Mouse (Mus musculus) cerebellum, postnatal 10 days (tissue): ENCODE measurements around the gene Zfp668.

ENCODE experiments used
- DNase-seq, 2 experiments: peaks; one replicate each; pipeline ENCODE4 v3.0.0; 2021; ENCODE audit warnings: mixed read lengths in 2 of 2

The Zfp668 gene

DNA sequence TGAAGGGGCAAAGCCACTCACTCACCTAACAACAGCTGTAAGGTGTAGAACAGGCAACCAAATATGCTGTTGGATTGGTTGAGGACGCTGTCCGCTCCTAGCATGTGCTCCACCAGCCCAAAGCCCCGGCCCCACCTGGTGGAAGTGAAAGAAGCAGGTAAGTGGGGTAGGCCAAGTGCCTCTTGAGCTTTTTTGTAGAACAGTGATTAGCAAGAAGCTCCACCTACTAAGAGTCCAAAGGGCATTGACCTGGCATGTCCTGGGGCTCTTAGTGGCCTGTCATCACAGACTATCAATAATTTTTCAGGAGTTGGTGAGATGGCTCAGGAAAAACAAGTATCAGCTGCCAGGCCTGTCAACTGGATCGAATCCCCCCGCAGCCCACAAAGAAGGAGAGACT, 17.9 kb upstream of the Zfp668 start:
- DNase-seq, result no peak

DNA sequence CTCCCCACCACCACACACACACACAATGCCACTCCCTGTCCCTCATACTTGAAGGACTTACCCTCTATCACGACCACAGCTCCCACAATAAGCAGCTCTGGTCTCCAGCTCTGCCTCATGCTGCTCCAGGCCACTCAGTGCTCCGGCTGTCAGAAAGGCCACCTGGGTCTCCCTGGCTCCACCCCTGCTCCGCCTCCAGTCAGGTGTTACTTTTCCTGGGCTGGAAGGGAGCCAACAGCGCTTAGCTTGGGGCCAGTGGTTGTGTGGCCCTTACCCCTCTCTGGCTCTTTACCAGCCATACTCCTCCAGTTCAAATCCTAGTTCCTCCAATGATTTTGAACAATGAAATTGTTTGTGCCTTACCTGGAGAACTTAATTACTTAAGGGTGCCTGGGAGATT, 14.2 kb upstream of the Zfp668 start, which contains the start of gene Prss53:
Gene Prss53, minus strand, starts transcription at position 173 of the 400 bp plus-strand sequence.
- no peak for DNase-seq

DNA sequence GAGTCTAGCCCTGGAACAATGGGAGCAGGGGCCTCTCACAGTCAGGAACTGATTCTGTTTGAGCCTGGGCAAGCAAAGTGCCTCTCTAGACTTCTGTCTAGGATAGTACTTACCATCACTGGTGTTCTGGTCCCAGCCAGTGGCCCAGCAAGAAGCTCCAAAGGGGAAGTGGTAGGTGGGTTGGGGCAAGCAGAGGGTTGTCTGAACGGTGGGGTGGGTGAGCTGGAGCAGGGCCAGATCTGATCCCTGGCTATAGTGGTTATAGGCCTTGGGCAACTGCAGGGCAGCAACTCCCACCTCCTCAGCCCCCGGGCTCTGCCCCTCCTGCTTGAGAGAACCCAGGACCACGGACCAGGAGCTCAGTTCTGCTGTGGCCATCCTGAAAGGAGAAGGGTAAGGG, 12.2 kb upstream of the Zfp668 start:
- DNase-seq, result no peak

DNA sequence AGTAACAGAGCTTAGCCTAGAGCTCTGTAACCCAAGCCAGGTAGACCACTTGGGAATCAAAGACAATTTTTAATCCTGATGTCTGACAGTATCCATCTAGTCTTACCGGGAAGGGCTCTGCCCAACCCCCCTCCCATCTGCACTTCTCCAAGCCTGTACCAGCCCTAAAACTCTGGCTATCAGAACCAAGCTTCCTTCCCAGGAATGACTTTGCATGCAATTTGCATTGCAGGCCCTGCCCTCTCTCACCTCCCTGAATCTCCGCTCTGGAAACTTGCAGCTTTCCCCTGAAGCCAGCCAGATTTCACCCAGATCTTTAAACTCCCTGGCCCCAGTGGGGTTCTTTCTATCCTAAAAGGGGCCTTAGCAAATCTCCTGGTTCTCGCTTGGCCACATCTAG, 11.2 kb upstream of the Zfp668 start:
- DNase-seq, result no peak

DNA sequence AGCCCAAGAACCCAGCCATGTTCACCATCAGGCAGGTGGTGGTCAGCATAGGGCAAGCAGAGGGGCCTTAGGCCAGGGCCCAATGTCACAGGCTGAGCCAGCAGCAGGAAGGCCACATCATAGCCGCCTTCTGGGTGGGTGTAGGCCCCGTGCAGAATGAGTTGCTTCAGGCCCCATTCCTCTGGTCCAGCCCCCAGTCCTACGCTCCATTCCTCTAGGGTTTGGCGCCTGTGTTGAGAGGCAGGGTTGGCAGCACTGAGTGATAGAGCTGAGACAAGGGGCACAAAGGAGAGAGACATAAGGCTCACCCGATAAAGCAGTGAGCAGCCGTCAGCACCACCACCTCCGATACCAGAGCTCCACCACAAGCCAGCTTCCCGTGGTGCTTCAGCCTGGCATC, 10.6 kb upstream of the Zfp668 start:
- DNase-seq, result no peak

DNA sequence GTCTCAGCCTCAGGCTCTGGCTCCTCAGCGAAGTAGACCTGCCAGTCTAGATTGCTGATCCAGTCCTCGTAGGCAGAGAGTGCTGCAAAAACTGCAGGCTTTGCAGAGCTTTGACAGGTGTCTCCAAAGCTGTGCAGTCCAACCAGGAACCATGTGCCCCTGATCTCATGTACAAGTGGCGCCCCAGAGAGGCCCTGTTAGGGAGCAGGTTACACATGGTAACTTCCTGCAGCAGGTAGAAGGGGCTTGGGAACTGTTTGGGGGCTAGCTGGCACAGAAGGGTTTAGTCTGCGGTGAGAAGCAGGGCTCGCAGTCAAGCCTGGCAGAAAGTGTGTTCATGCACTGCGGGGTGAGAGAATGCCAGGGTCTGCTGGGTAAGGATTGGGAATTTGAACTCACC, 9.9 kb upstream of the Zfp668 start:
- DNase-seq, result no peak

DNA sequence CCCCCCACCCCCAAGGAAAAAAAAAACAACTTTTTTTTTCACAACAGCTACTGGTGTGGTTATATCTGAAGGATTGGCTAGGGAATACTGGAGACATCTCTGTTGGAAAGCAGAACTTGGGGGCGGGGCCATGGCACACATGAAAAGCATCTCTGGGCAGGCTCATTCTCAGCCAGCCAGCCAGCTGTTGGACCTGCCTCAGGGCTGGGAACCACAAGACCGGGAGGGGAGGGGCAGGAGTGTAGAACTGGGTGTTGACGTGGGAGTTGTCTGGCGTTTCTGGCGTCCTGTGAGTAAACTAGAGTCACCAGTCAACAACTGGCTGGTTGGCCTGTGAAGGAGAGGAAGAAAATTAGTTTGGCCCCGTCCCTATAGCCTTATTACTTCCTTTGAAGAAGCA, 9.3 kb upstream of the Zfp668 start:
- DNase-seq, result peak; percentile 33 to 40

DNA sequence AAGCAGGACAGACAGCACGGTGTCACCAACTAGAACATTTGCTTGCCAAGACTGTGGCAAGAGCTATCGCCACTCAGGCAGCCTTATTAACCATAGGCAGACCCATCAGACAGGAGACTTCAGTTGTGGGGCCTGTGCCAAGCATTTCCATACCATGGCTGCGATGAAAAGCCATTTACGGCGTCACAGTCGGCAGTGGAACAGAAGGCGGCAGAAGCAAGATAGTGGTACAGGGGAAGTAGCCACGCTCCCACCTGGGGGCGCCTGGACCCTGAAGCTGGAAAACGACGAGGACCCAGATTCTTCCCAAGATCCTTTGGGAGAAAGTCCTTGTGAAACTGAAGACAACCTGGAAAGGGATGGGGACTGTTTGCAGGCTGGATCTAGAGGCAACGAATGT, 3.8 kb upstream of the Zfp668 start:
- DNase-seq, result no peak

DNA sequence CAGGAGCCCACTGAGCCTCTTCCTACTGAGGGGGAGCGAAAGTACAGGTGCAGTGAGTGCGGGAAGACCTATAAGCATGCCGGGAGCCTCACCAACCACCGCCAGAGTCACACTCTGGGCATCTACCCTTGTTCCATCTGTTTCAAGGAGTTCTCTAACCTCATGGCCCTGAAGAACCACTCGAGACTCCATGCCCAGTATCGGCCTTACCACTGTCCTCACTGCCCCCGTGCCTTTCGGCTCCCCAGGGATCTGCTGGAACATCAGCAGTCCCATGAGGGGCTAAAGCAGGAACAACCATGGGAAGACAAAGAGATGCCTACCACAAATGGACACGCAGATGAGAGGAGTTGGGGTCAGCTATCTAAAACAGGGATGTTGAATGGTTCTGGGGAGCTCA, 2.7 kb upstream of the Zfp668 start:
- no peak for DNase-seq

DNA sequence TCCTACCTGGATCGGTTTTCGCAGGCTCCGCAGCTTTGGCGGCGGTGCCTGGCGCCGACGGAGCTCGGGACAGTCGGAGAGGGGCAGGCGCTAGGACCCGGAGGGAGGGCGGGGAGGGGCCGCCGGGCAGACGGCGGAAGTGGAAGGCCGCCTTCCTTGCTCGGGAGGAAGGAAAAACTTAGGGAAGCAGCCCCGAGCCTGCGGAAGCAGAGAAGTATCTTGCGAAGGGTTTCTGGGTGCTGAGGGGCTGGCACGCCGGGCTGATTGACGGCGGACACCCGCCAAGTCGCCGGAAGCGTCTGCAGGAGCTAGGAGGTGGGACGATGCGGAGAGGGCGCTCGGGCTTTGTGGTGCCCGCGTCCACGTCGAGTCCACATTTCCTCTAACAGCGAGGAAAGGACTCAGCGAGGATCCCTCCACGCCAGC, 574 bp downstream of the Zfp668 start, which contains the start of gene Zfp646:
Gene Zfp646, plus strand, starts transcription at position 181 of the 426 bp plus-strand sequence.
- peak; percentile 88 to 89 for DNase-seq

DNA sequence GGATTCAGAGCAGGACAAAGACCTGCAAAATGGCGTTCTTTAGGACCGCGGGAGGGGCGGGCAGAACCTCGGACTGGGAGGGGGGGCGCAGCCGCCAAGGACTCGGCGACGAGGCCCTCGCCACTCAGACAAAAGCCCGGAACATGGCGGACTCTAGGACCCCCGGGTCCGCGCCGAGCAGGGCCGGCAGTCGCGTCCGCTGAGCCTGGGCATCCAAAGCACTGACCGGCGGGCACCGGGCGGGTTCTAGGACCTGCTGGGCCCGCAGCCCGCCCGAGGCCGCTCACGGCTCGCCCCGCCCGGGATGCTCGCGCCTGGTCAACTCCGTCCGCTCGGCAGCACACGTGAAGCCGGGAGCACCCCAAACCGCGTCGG, 1.0 kb downstream of the Zfp668 start:
- DNase-seq, result peak; percentile 97 to 99

DNA sequence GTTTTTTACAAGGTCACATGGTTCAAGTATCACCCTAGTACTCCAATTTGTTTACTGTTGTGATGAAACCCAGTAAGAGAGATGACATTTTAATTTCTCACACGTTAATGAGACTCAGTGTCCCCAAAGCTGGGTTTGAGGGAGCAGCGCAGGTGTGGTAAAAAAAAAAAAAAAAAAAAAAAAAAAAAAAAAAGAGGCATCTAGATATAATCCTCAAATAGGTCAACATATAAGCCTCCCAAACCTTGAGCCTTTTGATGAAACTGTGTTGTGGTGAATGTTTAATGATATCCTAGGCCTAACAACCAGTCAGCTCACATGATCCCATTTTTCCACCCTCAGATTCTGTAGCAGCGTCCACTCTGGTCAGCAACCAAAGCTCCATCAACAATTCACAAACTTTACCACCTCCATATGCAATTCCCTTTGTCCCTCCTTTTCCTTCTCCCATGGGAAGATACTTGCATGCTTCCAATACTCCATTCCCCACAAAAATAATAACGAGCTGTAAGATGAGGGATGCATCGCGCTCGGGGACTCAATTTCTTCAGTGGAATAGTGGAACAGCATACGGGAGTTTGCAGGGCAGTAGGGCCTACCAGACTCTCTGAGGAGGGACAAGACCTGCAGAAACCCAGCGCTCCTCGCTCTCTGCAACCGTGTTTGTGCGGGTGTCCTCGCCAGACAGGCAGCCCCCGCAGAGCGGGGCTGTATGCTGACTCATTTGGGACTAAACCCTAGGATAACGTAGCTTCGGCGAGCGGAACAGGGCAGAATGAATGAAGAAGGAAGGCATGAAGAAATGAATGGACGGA, 1.6 kb downstream of the Zfp668 start:
- DNase-seq, result no peak

DNA sequence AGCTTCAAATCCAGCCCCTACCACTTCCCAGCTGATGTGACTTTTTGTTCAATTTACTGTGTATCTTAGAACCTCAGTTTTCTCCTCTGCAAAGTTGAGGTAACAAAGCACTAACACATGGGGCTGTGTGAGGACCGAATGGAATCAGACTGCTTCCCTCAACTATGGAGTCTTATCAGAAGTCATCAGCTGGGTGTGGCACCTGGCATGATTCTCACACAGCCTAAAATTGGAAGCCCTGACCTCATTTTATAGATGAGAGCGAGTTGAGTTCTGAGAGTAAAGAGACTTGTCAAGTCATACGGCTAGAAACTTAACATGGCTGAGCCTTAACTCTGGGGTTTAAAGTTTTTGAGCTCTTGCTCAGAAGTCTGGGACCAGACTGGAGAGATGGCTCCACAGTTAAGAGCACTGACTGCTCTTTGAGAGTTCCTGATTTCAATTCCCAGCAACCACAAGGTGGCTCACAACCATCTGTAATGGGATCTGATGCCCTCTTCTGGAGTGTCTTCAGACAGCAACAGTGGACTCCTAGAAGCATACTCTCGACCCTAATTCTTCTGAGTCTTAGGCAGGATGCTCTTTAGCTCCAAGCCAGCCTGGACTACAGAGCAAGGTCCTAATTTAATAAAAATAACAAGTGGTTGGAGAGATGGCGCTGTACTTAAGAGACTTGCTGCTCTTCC, 6.3 kb downstream of the Zfp668 start:
- no peak for DNase-seq

DNA sequence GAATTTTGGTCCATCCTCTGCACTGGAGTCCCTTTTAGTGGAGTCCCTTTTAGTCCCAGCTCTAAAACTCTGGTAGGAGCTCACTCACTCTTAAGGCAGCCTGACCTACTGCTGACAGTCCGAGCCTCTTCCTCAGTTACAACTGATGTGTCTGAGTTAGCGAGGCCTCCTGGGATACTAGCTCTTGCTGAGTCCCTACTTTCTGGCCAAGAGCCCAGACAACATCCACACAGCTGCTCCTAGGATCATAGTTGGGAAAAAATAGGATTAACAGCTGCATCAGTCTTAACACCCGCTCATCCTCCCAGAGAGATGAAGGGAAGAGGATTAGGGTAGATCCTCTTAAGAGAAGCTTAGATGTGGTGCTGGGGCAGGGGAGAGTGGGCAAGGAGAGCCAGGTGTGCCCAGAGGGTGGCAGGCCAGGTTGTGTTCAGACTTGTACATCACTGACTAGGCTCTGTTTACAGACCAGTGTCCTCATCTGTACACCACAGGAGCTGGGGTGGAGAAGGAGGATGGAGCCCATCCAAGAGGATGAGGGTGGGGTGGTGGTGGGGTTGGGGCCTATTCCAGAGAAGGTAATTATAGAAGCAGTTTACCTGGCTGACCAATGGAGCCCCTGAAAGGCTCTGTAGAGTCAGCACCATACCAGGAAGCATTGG, 7.3 kb downstream of the Zfp668 start:
- DNase-seq, result no peak

DNA sequence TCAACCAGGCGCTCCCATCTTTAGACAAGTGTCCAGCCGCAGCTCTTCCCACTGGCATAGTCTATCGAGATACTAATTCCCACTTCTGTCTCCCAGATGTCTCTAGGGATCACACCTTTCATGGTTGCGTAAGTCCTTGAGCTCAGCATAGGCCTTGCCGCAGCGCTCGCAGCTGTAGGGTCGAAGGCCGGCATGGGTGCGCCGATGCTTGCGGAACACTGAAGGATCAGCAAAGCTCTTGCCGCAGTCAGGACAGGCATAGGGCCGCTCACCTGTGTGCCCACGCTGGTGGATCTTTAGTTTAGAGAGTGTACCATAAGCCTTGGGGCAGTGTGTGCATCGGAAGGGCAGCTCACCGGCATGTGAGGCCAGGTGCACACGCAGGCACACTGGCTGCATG, 9.0 kb downstream of the Zfp668 start:
- DNase-seq, result no peak

DNA sequence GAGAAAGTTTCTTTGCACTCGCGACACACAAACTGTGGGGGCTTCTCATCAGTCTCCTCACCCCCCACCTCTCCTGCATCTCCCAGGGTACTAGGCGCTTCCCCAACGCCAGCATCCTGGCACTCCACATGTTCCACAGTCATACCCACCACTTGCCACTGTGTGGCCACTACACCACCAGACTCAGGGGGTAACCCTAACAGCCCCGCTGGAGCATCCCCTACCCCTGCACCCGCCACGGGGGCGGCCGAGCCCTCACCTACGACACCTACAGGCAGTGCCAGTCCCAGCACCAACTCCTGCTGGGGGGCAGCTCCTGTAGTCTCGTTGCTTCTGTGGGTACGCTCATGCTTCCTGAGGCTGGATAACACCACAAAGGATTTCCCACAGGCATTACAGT, 10.2 kb downstream of the Zfp668 start:
- DNase-seq, result no peak

DNA sequence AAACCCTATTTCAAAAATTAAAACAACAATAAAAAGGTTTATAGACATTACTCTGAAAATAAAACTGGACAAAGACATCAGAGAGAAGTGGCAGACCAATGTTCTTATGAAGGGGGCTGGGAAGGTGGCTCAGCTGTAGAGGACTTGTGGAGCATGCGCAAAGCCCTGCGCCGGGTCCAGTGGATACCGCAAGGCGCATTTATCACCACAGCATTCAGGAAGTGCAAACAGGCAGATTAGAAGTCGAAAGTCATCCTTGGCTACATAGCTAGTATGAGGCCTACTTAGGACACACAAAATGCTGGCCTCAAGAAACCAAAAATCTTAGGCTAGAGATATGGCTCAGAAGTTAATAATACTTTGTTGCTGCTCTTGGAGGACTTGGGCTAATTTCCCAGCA, 18.4 kb downstream of the Zfp668 start:
- no peak for DNase-seq

DNA sequence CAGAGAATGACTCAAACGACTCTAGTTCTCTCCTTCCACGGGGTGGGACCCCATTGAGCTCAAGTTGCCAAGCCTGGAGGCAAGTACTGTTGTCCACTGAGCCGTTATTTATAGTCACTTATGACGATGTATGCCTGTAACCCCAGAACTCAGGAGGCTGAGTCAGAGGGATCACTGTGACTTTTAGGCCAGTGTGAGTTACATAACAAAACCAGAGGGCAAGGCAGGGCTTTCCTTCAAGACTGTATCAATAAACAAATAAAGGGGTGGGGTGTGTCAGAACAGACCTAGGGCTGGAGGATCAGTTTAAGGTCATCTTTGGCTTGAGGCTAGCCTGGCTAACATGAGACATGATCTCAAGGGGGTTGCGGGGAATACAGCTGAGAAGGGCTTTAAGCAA, 25.7 kb downstream of the Zfp668 start:
- no peak for DNase-seq

DNA sequence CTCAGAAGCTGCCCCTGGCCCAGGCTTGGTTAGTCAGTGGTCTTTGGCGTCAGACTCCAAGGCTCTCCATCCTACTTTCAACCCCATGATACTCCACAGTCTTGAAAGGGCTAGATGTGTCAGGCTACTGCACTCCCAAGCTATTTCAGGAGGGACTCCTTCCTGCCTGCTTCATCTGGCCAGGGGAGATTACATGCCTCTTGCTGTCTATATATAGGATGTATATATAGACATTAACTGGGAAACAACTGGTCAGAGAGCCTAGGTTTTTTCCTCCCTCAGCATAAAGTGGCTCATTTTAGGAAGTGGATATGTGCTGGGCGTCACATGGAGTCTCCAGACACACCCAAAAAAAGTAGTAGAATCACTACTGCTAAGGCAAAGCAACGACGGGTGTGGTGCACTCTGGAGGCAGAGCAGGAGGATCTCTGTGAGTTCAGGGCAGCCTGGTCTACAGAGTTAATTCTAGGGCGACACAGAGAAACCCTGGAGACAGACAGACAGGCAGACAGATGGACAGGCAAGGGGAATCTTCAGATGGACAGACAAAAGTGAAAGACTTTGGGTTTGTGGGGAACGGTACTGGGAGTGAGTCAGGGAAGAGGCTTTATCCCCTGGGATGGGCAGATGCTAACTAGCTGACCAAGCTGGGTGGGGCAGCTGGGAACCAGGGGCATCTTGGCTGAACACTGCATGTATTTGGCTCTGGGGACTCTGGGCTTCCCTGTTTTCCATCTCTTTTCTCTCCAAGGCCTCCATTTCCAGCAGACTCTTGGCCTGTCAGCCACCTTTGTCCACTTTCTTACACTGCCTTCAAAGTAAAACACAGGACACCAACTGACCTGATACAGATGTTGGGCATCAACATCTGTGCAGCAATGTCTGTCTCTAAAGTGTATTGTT, 26.4 kb downstream of the Zfp668 start:
- DNase-seq, result no peak

DNA sequence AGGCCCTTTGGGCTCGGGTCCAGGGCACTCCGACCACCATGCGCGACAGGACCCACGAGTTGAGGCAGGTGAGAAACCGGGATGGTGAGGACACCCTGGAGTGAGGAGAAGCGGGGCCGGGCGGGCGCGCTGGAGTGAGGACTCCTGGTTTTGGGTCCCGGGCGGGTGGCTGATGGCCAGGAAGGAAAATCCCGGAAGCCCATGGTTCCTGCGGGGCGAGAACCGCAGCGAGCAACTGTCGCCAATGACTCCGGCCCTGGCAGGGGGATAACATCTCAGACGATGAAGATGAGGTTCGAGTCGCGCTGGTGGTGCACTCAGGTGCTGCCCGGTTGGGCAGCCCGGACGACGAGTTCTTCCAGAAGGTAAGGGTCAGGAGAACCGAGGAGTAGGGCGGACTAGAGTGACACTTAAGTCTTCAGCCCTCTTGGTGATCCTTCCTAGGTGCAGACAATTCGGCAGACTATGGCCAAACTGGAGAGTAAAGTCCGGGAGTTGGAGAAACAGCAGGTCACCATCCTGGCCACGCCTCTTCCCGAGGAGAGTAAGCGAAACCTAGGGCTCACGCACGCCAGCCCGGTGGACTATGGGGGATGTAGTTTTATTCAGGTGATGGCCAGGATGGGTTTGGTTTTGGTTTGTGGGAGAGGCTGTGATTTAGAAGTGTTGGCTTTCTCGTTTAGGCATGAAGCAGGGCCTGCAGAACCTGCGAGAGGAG, 34.5 kb downstream of the Zfp668 start:
- peak; percentile 88 to 89 for DNase-seq

DNA sequence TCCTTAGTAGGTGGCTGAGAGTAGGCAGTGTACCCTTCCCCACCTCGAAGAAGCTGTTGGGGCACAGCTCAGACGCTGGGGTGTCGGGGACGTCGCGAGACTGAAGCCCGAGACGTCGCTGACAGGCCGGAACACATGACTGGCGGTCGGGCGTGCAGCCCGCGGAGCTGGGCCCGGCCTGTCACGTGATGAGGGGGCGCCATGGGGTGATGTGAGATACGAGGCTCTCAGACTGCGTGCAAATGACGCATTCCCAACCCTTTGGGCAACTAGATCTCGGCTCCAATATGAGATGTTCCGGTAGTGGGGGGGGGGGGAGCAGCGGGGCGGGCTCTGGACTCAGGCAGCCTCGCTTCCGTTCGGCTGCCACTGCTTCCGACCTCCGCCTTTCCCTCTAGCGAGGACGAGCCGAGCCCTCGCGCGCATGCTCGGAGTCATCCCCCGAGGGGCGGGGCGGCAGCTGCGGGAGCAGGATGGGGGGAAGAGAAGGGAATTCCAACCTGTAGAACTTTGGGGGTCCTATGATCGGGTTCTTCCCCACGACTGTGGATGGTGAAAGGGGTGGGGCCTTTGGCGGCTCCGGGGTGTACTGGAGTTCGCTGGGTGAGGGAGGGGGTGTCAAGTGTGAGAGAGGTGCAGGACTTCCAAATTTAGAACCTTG, 35.2 kb downstream of the Zfp668 start:
- peak; percentile 98 for DNase-seq
